Mouse (Mus musculus): Measurements from ENCODE around the gene Ptcd3.
"Not testable (repeated sequence)": the region's sequence is repeated elsewhere in the genome, so short reads cannot be mapped to it uniquely, and the experiment has no call there.

Gene Ptcd3

GRCm38 (mm10) chr6:71868809-71869208 is 39.7 kb downstream of the Ptcd3 start:
- DNase-seq (ENCODE audit: low spot score): no peak

- DNase-seq (ENCODE audit: low spot score): no peak
Measured at GRCm38 (mm10) chr6:71867751-71868150, 40.8 kb downstream of the Ptcd3 start.

GRCm38 (mm10) chr6:71846906-71847305 is 61.6 kb downstream of the Ptcd3 start:
- DNase-seq (ENCODE audit: low spot score): not testable (repeated sequence)

GRCm38 (mm10) chr6:71840597-71841290 is 67.8 kb downstream of the Ptcd3 start:
- DNase-seq (ENCODE audit: low spot score): no peak

GRCm38 (mm10) chr6:71839815-71840214 is 68.7 kb downstream of the Ptcd3 start:
- DNase-seq (ENCODE audit: low spot score): no peak

- no peak for DNase-seq (ENCODE audit: low spot score)
Measured at GRCm38 (mm10) chr6:71836811-71837210, 71.7 kb downstream of the Ptcd3 start.

- peak; percentile 79 for DNase-seq (ENCODE audit: low spot score)
Measured at GRCm38 (mm10) chr6:71831581-71831960, 77.0 kb downstream of the Ptcd3 start.

GRCm38 (mm10) chr6:71830690-71831580 is 77.6 kb downstream of the Ptcd3 start, which contains the start of gene Immt:
Immt (plus strand) TSS chr6:71831331.
- DNase-seq (ENCODE audit: low spot score): peak; percentile 96
